Mouse (Mus musculus) 416B (cell line): ENCODE measurements at regions not wholly inside any gene's neighbourhood (a gene's known extent, or its start where the extent isn't known, plus 50 kb on each side); places are given as distances from the start of the nearest gene placed in this dataset.
"Not testable (repeated sequence)": the region's sequence is repeated elsewhere in the genome, so short reads cannot be mapped to it uniquely, and the experiment has no call there.

Experiments used
- DNase-seq: peaks from one replicate; pipeline ENCODE4 v3.0.0; 2011; ENCODE audit warnings: low read depth

DNA sequence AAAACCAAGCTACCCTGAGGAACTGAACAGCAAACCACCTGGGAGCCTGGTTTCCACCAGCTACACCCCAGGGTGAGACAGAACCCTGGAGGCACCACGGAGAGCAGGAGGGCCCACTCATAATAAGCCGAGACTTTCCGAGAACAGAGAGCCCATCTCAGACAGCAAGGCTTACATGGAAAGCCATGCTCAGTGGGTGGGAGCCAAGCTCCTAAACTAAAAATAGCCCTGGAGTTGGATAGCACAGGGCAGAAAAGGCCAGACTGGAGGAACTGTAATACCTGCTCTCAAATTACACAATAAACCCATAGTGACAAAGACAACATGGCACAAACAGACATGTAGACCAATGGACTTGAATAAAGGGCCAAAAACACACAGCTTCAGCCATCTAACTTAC lies 69.9 kb downstream of the Fbxo4 start:
- DNase-seq, result no peak

- DNase-seq, result peak; percentile 53
These were observed 70.7 kb downstream of the Fbxo4 start for GRCm38 (mm10) chr15:3908721-3909120.

GRCm38 (mm10) chr15:3905548-3905947 lies 73.8 kb downstream of the Fbxo4 start:
- DNase-seq, result no peak

- no peak for DNase-seq
These were observed 100.9 kb downstream of the Fbxo4 start for GRCm38 (mm10) chr15:3878429-3878828.

DNA sequence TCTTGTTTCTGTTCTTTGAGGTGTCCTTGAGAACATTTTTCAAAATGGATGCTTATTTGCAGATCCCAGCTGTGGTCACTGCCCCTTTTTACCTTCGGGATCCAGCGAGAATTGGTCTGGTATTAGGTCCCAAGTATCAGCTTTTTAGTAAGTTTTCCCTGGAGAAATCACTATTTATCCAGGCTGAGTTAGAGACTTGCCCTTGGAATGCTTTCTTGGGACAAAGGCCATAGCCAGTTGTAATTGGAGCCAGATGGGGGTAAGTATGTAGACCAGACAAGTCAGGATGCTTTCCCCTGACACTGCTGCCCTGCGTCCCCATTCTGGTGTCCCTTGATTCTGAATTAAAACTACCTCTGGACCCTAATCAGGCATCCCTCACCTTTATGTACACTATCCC lies 101.9 kb downstream of the Fbxo4 start:
- DNase-seq, result no peak

GRCm38 (mm10) chr15:3875210-3875861 lies 104.0 kb downstream of the Fbxo4 start:
- DNase-seq, result peak; percentile 52

- DNase-seq, result no peak
These were observed 147.6 kb downstream of the Fbxo4 start for GRCm38 (mm10) chr15:3831802-3832201.

DNA sequence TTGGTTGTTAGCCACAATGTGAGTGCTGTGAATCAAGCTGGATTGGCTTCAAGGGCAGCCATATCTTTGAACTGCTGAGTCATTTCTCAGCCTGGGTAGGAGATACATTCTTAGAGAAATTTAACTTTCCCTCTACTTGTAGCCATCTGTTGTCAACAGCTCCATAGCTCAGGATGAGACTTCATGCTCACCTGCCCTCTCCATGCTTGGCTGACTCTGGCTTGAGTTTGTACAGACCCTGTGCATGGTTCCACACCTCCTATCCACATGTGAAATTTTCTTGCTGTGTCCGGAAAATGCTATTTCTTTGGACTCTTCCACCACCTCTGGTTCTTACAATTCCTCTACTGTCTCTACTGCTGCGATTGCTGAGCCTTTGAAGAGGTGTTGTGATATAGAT lies 173.9 kb downstream of the Fbxo4 start:
- no peak for DNase-seq

DNA sequence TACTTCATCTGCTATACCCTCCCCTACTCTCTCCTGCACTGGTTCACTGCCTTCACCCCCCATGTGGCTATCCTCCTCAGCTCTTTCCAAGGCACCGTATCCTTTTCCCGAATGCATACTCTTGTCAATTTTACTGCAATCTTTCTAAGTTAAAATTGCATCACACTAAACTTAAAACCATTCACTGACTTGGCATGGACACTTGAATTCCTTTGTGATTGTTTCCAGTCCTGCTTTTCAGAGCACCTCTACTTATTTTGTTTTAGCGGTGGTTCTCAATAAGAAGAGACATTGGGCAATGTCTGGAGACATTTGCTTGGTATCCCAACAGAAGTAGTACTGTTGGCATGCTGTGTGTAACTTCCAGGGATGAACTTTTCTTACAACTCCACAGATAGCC lies 192.6 kb upstream of the Ghr start:
- DNase-seq, result no peak

- no peak for DNase-seq
These were observed 189.0 kb upstream of the Ghr start for GRCm38 (mm10) chr15:3772228-3772789.

GRCm38 (mm10) chr15:3770312-3770711 lies 187.0 kb upstream of the Ghr start:
- no peak for DNase-seq

GRCm38 (mm10) chr15:3764726-3765125 lies 181.4 kb upstream of the Ghr start:
- DNase-seq, result no peak

GRCm38 (mm10) chr15:3760396-3760795 lies 177.1 kb upstream of the Ghr start:
- DNase-seq, result no peak

DNA sequence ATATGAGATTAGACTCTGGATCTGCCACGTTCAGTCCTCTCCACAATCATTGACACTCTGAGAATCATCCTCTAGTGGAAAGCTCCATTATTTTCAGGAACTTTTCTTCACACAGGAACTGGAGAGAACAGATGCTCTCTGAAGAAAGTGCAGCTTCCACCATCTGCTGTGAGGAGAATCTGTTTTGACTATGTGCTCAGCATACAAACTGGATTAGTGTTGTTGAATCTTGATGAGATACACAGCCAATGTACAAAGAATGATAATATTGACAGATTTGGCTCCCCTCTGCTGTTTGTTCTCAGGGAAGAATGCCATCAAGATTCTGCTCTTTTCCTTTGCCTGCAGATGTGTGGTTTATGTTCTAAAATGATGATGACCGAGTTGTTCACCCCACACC lies 172.3 kb upstream of the Ghr start:
- DNase-seq, result no peak

DNA sequence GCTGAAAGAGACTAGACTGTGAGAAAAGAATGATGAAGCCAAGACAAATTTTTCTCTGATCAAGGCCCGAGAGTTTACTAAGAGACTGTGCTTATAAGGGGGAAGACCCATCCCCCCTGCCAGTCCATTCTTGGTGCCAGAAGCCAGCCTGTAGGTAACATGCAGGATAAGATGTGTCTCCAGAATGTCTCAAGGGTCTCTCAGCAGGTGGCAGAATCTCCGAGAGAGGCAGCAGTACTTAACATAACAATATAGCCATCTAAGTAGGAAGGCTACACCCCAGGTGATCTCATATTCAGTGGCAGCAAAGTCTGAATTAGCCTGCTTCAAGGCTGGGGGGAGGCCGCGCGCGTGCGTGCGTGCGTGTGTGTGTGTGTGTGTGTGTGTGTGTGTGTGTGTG lies 164.8 kb upstream of the Ghr start:
- not testable (repeated sequence) for DNase-seq

- no peak for DNase-seq
These were observed 160.0 kb upstream of the Ghr start for GRCm38 (mm10) chr15:3743168-3743814.

- no peak for DNase-seq
These were observed 158.9 kb upstream of the Ghr start for GRCm38 (mm10) chr15:3742191-3742590.

- no peak for DNase-seq
These were observed 141.9 kb upstream of the Ghr start for GRCm38 (mm10) chr15:3725214-3725613.

- DNase-seq, result no peak
These were observed 137.5 kb upstream of the Ghr start for GRCm38 (mm10) chr15:3720668-3721340.

GRCm38 (mm10) chr15:3711764-3712163 lies 128.5 kb upstream of the Ghr start:
- DNase-seq, result no peak

DNA sequence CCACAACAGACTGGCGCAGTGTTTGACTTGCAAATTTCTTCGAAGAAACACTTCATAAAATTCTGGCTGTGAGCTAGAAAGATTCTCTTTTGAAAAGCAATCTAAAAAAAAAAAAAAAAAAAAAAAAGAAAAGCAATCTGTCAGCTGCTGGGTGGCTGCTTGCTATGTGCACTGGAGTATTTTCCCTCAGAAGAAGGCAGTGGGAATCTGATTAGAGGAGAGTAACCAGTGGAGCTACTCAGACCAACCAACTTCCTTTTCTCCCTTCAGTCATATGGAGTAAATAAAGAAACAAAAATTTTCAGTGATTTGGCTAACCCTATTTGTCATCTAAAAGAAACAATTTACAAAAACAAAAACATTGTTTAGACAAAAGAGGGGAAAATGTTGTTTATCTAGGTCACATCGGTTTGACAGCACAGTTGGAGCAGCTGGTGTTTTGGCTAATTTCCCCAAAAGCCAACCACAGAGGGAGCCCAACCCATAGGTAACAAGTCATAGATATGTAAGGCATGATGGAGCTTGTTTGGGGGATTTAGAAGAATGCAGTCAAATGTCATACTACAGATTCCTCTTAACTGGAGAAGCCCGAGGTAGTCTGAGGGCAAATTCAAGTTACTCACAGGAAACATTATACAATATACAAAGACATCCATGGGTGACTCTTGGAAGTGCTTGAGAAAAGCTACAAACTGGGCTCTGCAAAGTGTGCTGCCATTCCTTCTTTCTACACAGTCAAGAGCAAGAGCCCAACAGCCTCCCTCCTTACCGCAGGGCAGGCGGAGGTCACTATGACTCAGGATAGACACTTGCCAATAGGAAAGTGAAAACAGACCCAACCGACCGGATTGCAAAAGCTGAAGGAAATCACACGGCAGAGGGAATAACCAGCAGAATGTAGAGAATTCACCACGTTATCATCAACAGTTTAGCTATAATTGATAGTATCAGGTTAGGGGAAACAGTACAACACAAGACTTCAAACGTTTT lies 124.1 kb upstream of the Ghr start:
- DNase-seq, result no peak

- no peak for DNase-seq
These were observed 116.0 kb upstream of the Ghr start for GRCm38 (mm10) chr15:3699234-3699814.
